Mouse (Mus musculus) ovary, postnatal 14 days (tissue): ENCODE results near the gene Il20rb.
A peak's percentile ranks its signal among the peaks of the same experiment; 100 is the strongest.

Source experiments
- DNase-seq: peaks from one replicate; pipeline ENCODE4 v3.0.0; 2022; ENCODE audit warnings: low spot score

The Il20rb gene

DNA sequence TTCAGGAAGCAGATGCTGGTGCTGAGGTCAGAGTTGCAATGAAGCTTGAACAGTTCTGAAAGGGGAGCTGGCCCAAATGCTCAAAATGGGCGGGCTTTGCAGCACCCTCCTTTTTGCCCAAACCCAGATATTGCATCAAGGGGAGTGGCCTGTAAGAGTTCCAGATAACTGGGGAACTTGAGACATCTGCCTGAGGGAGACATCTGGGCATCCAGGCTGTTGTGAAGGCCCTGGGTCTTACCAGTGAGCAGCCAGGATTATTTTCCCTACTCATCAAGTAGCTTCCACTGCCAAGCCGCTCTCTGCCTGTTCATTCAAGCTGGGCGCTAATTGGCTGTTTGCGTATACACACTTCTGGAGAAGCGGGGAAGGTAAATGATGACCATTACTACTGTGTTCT, at the start of gene Il20rb:
TSS of gene Il20rb (minus strand) at position 358 of the 400 bp plus-strand sequence.
- DNase-seq: no peak

DNA sequence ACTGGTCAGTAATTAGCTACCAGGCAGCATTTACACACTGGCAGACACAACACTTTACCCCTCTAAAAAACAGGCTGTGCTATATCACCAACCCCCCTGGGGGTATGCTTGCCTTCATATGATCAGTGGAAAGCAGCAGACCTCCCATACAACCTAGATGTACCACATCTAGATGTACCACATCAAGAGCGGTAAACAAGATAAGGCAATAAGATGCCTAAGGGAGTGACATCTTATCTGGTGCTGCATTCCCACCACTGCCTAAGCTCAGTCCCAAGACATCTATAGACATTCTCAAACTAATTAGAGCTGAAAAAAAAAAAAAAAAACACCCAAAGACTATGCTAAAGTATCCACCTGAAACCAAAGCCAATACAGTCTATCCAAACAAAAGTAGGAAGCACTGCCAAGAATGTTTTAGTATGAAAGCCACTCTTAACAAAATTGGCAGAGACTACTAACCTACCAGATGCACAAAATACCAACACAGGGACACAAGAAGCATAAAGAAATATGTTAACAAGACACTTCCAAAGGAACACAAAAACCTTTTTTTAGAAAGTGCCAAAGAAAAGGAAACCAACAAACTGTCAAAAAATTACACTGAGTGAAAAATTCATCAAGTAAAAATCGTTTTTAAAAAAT, 49.2 kb upstream of the Il20rb start:
- no peak for DNase-seq

DNA sequence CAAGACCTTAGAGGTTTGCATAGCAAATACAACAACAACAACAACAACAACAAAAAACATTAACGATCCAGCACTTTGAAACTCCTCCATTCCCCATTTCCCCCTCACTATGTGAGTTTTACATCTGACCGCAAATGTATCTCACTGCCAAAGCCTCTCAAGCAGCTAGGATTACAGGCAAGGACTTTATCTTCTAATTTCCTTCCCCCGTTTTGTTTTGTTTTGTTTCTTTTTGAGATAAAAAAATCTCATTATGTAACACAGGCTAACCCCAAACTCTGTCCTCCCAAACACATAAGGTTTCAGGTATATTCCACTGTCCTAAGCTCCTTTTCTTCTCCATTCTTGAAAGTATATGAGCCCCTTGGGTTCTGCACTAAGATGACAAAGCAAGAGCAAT, 48.1 kb upstream of the Il20rb start:
- DNase-seq: no peak

DNA sequence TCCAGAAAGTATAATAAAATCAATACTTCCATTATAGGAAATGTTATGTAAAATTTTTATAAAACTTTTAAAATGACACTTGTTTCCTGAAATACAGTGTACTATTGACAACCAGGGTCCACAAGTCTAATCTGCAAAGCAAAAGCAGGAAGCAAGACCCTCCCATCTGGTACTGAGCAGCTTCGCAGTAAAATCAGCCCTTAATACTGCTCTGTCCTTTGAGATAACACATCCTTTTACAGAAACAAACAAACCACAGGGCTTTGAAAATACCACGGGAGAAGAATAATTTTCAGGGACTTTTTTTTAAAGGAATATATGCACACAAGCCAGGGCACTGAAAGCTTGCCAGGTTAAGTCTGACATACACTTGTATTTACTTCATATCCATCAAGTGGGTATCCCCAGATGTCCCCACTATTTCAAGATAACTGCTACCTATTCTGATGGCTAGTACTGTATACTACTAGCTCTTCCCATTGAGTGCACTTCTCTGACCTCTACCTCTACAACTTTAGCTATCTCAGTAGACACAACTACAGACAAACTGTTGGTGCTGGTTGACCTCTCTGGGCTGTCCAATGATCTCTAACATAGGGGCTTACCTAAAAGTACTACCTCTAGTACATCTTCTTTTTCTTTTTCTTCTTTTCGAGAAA, 46.4 kb upstream of the Il20rb start:
- no peak for DNase-seq

DNA sequence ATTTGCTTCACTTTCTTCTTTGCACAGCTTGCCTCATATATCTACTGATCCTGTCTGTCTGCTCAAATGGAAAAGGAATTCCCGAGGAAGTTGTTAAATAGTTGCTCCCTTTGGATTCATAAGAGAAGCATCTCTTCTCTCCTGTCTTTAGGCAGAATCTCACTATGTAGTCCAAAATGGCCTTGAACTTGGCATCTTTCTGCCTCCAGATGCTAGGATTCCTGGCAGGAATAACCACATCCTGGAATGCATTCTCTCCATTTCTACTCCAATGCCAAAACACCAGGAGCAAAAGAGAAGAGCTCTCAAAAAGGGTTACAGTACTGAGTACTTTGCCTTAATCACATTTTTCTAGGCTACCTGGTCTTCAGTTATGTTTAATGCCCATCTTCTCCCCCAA, 44.7 kb upstream of the Il20rb start:
- no peak for DNase-seq

DNA sequence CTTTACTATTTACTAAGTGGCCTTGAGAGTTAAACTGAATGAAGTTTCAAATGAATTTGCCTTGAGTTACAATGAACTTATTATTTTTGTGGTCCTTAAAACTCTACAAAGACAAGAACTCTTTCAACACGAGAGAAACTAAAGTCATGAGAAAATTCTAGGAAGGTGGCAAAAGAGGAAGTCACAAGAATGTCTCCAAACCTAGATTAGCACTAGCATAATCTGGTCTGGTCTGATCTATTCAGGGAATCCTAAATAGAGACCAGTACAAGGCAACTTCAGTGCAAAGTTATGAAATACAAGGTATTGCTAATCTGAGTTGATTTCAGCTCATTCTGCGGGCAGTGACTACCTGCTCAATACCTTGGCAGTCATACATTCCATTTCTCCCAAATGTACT, 38.6 kb upstream of the Il20rb start:
- DNase-seq: no peak

DNA sequence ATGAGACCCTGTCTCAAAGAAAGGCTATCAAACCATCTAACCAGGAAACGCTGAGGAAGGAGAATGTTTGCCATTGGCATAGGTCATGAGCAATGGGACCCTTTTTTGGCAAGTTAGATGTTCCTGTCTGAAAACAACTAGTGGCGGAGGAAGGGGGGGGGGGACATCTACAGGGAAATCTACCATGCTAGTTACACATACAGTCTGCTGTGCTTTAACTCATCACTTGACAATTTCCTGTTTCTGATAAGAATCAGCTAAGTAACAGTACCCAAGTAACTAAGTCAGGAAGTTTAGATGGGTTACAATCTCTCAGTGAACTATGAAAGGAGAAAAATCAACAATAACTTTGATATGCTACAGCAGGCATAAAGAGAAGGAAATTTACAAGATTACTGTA, 35.4 kb upstream of the Il20rb start:
- no peak for DNase-seq

DNA sequence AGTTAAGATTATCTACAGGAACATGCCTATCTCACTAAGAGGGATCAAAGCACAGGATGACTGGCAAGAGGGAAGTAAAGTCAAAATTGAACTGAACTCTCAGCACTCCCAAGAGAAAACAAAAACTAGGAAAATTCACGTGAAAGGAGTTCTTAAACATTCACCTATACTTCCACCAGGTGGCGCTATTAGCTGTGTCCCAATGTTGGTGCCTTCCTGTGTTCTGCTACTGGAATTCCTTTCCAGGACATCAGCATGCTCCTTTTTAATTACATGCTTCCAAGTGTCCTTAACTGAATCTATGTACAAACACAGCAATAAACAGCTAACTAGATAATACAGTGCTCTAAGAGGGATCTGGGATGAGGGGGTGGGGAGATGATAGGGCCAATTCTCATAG, 34.0 kb upstream of the Il20rb start:
- peak; percentile 42 for DNase-seq

DNA sequence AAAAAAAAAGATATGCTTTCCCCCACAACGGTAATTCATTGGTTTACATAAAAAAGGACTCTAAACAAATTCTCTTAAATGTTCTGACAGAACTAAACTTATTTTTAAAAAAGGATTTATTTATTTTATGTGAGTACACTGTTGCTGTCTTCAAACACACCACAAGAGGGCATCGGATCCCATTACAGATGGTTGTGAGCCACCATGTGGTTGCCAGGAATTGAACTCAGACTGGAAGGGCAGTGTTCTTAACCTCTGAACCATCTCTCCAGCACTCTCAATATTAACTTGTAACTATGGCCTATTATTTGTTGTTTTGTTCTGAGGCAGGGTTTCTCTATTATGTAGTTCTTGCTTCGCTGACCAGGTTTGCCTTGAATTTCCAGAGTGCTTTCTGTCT, 33.4 kb upstream of the Il20rb start:
- no peak for DNase-seq

DNA sequence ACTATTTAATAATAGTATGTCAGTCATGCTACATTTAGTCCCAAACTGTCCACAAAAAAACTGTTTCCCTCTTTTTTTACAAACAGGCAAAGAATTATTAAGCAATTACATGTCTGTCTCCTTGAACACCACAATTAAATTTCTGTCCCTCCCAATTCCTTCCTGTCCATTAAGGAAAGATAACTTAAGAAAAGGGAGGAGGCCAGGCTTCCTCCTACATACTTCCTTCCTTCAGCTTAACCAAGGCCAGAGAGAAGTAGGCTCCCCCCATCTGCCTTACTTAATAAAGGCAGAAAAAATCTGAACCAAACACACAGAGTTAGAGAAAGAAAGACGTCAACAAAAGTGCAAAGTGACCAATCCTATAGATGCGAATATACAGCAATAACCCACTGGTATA, 21.0 kb upstream of the Il20rb start:
- no peak for DNase-seq

DNA sequence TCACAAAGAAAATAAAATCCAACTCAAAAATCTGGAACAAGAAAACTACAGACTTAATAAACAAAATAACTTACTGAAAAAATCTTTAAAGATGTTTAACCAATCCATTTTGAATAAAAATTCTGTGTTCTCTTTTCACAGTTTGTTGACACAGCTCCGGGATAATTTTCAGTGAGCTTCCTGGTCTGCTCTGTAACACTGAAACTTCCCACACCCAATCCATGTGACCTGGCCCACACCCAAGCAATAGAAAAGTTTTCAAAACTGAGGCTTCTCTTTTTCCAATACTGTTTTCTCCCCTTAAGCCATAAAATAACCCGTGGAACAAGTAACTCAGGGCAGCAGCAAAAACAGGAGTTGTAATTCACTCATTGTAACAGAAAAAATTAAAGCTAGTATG, 20.1 kb upstream of the Il20rb start:
- DNase-seq: peak; percentile 27

DNA sequence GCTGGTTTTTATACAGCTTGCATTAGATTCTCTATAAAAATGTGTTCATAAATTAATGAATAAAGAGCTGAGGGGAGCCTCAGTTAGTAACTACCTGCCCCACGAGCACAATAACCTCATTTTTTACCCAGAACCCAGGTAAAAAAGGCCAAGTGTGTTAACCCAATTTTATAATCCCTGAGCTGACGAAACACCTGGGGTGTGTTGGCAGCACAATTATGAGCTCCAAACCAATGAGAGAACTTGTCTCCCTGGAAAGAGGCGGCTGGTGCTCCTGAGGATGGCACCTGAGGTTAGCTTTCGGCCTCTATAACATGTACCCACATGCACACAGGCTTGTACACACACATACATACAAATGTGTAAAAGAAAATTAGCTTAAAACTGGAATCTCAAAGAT, 18.9 kb upstream of the Il20rb start:
- DNase-seq: no peak

DNA sequence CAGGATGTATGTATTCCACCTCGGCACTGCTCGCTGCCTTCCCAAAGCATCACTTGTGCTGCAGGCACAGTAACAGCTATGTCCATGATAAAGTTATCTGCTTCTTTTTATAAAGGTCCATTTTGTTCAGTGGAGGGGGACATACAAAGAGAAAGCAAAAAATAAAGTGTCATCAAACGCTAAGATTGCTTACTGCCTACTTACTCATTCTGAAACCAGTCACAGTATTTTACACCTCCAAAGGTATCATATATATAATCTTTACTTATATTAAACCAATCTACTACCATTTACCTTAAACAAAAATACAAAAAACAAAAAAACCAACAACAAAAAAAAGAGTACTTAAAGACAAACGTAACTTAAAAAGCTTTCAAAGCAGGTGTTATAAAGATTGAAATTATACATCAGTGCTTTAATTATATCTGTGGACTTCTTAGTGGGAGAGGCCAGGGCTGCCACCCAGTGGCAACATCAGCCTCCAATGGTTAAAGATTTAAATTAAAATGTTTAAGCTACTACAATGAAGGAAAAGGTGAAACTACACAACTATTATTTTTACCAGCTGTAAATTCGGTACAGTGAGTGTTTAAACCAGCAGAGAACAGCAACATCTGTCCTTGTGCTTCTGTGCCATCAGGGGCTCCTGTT, 7.1 kb upstream of the Il20rb start:
- DNase-seq: no peak

DNA sequence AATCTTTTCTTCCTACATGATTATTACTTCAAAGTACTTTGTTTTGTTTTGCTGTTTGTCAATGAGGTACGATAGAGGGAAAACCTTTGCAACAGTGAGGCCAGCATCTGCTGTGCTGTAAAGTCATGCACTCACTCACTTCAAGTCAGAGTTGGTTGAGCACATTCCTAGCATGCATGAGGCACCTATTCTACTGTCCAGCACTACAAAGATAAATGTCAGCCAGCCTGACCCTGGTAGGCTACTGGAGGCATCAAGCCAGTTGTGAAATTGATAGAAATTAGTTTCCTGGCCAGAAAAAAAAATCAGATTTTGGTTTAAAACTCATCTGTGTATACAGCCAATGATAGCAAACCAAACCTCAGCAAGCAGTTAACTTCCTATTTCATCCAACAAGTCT, 4.8 kb upstream of the Il20rb start:
- no peak for DNase-seq

DNA sequence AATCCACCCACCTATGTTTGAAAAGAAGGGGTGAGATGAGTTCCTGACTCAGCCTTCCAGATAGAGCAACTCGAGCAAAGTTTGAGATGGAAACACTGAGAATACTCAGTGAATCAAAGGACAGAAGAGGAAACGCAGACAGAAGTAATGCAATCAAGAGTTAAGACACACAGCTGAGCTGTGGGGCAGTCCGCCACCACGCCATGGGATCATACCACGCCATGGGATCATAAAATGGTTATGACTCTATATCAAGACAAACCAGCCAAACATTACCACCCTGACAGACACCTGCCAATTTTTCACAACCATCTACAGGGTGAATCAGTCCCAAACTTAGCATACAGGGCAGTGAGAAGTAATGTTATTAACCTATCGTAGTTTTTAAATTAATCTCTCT, 2.4 kb upstream of the Il20rb start:
- no peak for DNase-seq

DNA sequence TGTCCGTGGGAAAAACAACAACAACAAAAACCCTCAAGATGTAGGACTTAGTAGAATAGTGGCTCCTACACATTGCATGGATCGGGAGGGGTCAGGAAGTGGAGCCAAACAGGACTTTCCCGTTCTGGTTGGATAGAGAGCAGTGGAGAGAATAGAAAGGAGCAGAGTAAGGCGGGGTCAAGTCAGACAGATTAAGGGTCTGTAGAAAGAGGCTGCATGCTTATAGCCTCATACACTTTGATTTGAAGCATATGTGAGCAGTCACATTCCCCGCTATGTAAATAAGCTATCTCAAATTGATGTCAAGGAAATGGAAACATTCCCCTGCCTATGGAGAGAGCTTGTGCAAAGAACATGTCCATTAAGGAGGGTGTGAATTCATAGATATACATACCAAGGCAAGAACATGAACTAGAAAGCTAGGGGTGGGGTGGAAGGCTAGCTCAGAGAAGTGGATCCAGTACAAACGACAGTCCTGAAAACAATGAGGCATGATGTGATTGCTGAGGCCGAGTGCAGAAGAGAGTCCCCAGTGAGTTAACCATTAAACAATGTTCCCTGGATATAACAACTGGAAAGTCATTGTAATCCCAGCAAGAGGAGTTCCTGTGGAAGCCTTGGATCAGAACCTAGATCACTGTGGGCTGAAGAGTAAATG, 1.6 kb upstream of the Il20rb start:
- DNase-seq: no peak

DNA sequence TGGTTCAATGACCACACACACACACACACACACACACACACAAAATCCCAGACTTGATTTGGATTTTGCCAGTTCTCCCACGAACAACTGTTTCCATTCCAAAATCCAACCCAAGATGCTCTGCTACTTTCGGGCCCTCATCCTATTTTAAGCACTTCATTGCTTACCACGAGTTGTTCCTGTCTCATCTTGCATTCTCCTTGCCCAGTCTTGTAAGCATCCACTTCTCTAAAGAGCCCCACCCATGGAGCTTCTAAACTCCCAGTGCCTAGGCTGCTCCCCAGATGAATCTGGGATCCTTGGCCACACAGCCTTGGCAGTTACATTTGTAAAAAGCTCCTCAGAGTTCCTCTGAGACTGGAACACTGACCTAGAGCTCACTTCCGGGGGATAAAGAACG, 3.3 kb downstream of the Il20rb start:
- no peak for DNase-seq

DNA sequence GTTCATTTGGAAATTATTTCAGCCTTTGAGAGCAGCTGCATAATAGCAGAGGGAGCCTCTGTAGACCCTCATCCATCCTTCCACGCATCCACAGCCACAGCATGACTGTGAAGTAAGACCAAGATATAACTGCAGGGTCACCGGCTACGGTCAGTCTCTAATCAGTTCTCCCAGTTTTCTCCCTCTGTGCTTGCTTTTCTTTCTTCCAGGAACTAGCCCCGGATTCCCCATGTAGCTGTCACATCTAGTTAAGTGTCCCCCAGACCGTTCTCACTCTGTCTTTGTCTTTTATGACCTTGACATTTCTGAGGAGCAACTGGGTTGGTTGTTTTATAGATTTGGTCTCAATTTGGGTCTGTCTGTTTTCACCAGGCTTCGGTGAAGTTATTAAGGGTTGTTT, 5.0 kb downstream of the Il20rb start:
- DNase-seq: no peak

DNA sequence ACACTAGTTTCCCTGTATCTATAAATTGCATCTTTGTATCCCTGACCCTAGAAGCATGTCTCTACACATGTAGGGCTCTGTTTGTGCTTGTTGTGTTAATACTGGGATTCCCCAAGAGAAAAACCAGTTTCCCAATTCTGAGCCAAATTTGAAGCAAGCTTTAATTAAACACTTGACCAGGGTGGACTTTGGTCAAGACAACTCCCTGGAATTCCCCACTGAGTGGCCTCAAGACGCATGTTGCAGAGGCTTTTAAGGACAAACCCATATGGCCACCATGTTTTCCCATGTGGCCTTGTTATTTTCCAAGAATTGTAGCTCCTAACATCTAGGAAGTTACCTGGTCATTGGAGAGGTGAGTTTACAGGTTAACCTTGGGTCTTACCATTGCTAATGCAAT, 12.5 kb downstream of the Il20rb start:
- no peak for DNase-seq

DNA sequence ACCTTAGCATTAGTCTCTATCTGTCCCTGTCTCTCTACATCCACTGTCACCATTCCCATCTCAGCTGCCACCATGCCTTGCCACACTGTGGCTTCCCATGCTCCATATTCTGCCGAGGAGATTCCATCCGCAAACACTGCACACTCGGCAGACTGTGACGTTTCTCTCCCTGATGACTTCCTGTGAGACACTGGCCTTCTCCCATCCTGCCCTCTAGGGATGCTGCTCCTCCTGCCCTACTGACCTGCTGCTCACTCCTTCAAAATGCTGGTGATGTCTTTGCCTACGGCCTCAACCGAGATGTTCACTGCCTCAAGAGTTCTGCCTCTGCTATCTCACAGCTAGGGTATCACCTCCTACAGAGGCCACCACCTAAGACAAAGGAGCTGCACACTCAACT, 13.2 kb downstream of the Il20rb start:
- DNase-seq: no peak

DNA sequence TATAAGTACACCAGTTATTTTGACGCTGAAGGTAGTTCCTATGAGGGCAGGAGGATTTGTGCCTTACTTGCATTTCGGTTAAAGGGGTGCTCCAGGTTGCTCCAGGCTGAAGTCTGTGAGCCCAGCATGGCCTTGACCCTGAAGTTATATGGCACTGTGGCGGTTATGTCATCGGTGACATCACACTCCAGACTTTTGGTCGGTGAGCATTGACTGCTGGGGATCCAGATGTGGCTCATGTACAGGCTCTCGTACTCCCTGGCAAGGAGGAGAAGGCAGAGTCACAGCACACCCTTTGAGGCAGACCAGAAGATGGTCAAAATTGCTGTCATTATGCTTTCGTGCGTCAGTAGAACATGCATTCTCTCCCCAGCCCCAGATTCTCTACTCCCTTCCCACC, 13.7 kb downstream of the Il20rb start:
- DNase-seq: no peak

DNA sequence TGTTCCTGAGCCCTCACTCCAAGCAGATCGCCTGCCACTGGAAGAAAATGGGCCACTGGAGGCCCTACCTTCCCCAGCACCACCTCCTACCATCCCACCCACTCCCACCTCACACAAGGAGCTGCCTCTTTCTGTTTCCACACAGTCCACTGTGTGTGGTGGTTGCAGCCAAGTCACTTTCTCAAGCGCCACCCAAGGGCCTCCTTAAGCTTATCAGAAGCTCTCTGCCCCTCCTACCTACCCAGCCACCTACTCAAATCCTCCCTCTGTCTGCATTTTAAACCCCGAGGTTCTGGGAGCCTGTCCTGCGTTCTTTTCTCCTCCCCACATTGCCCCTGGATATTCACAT, 15.0 kb downstream of the Il20rb start:
- DNase-seq: no peak

DNA sequence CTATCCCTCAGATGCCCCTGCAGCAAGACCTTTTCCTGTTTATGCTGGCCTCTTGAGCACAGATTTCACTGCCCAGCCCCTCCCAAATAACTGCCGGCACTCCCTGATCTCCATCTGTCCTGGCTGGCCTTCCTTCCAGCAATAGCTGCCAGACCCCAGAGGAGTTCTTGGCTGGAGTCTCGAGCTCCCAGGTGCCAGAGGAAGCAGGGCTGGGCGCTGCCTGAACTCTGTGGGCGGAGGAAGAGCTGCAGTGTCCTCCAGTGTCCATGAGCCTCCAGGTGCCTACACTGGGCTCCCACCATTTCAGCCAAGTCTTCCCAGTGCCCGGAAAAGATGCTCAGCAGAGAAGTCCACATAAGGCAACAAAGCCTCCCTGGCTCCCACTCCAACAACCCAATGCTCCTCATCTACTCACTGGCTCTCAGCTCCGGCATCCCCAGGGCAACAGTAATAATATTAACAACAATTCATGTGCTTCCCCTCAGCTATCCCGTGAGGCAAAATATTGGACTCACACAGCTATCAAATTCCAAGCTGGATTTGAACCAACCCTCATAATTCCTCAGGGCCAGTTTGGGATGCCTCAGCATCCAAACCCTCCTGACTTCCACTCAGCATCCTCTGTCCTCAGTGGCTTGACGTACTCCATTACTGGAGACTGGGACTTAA, 15.5 kb downstream of the Il20rb start:
- DNase-seq: peak; percentile 58
